Mouse (Mus musculus) stomach, postnatal 0 days (tissue): ENCODE data around the gene Srgap1. TPM values are rescaled to one million over a fixed set of nuclear protein-coding genes. Genes with fewer than 3 reads are reported as not detected.

Source experiments
- ATAC-seq: fragments of 200-750 bp; cut with Nextera tagmentation; 2 replicates; pipeline ENCODE4 v1.8.0; 2017; ENCODE audit not compliant: low FRiP score, low TSS enrichment
- DNase-seq: peaks from one replicate; pipeline ENCODE4 v3.0.0-alpha.2; 2016; ENCODE audit warnings: low spot score
- H3K27ac ChIP-seq: fragments of 300-500 bp; sonication (generic); replicated peaks from 2 replicates; pipeline ENCODE4 v1.5.1; 2014; ENCODE audit warnings: mild to moderate bottlenecking, control low read depth
- H3K27me3 ChIP-seq: fragments of 300-500 bp; sonication (generic); 2 replicates; pipeline ENCODE4 v1.6.1; 2014; ENCODE audit warnings: low read length; ENCODE audit not compliant: control insufficient read depth, insufficient read depth
- H3K36me3 ChIP-seq: fragments of 300-500 bp; sonication (generic); 2 replicates; pipeline ENCODE4 v1.6.1; 2014; ENCODE audit warnings: low read length, mixed read lengths; ENCODE audit not compliant: control insufficient read depth, insufficient read depth
- H3K4me1 ChIP-seq: fragments of 300-500 bp; sonication (generic); replicated peaks from 2 replicates; pipeline ENCODE4 v1.6.1; 2014; ENCODE audit warnings: antibody characterized with exemption; ENCODE audit not compliant: control insufficient read depth, insufficient read depth
- H3K4me2 ChIP-seq: fragments of 300-500 bp; sonication (generic); replicated peaks from 2 replicates; pipeline ENCODE4 v1.6.1; 2014; ENCODE audit warnings: low read depth, mild to moderate bottlenecking, control low read depth, moderate library complexity
- H3K4me3 ChIP-seq: fragments of 300-500 bp; sonication (generic); 2 replicates; pipeline ENCODE4 v1.5.1; 2014; ENCODE audit warnings: low read depth, low read length, control low read depth
- H3K9ac ChIP-seq: fragments of 300-500 bp; sonication (generic); 2 replicates; pipeline ENCODE4 v1.6.1; 2014; ENCODE audit warnings: mild to moderate bottlenecking, low read length, control low read depth, mixed read lengths
- H3K9me3 ChIP-seq: fragments of 300-500 bp; sonication (generic); 2 replicates; pipeline ENCODE4 v1.6.1; 2016; ENCODE audit warnings: low read length; ENCODE audit not compliant: control insufficient read depth
- CTCF ChIP-seq: IDR thresholded peaks from 2 replicates; pipeline ENCODE4 v1.5.1; 2016; ENCODE audit warnings: antibody characterized with exemption, low read depth, mild to moderate bottlenecking, moderate library complexity
- EP300 ChIP-seq: optimal IDR thresholded peaks from 2 replicates; pipeline ENCODE3; 2016; ENCODE audit warnings: antibody characterized with exemption
- WGBS: fragments of 180-500 bp; shearing (Covaris S2); extraction: QIAGEN DNeasy Blood & Tissue Kit; methylation state at CpG from one replicate; pipeline ENCODE4 v1.1.7; 2014; 5-methylcytosine and 5-hydroxymethylcytosine counted together
- polyA plus RNA-seq: library from polyadenylated mRNA; unstranded; fragments of >200 nt; fragmentation: Nextera tagmentation; extraction: Ambion mirVana; gene quantifications from 2 replicates; pipeline ENCODE4 v1.2.1, GENCODE M21; 2015

The Srgap1 gene
- polyA plus RNA-seq, 1 experiment from 2014 or later = 5.2 TPM

DNA sequence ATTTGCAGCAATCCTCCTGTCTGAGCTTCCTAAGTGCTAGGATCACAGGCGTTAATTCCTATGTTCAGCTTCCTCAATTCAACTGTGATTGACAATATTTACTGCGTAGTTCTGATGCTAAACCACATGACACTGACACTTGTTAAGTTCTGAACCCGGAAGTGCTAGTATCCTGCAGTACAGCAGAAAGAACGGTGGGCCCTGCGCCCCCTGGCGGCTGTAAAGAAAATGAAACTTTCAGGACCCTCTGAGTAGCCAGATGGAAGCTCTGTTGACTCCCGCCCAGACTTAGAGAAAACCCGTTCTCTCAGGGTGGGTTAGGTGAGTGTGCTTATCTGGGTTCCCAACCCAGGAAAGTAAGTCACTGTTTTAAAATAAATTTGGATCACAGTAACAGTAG, 7.4 kb upstream of the Srgap1 start:
- H3K4me3 ChIP-seq = no peak overlapping the region
- H3K27ac ChIP-seq = no peak overlapping the region
- peak; percentile 80 for TF ChIP-seq CTCF
- TF ChIP-seq EP300 = no peak
- no peaks in the 10 kb centered on the region for H3K4me1 ChIP-seq
- no peak for DNase-seq
- 18% methylated on average over 8 of the region's 8 CpGs for WGBS
- no peak overlapping the region for H3K9ac ChIP-seq
- no peaks in the 10 kb centered on the region for H3K9me3 ChIP-seq
- ATAC-seq = no peak
- H3K27me3 ChIP-seq = no peaks in the 10 kb centered on the region
- H3K36me3 ChIP-seq = no peaks in the 10 kb centered on the region
- no peak overlapping the region for H3K4me2 ChIP-seq

DNA sequence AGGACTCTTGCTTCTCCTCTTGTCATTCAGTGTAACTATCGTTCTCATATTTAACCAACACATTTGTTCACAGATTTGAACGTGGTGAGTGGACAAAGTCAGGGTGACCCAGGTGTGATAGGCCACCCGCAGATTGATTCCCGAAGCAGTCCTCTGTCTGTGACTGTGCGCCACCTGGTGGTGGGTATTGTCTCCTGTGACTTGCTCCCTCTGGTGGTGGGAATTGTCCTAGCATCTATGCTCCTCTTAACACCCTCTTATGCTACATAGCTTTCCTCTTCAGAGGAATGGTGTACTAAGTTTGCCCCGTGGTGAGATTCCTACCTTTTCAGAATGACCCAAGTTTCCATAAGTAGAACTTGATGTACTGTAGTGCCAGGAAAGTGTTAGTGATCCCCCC, 4.7 kb upstream of the Srgap1 start:
- no peaks in the 10 kb centered on the region for H3K9me3 ChIP-seq
- H3K36me3 ChIP-seq = no peaks in the 10 kb centered on the region
- TF ChIP-seq EP300 (no peak), CTCF (peak; percentile 100)
- ATAC-seq = peak; percentile 15; the same call in 1 of the 2 replicates
- peak; percentile 86 for DNase-seq
- H3K27ac ChIP-seq = no peak overlapping the region
- H3K4me1 ChIP-seq = no peaks in the 10 kb centered on the region
- no peak overlapping the region for H3K4me2 ChIP-seq
- H3K9ac ChIP-seq = no peak overlapping the region
- WGBS = 28% methylated on average over 6 of the region's 6 CpGs
- no peaks in the 10 kb centered on the region for H3K27me3 ChIP-seq
- H3K4me3 ChIP-seq = no peak overlapping the region

DNA sequence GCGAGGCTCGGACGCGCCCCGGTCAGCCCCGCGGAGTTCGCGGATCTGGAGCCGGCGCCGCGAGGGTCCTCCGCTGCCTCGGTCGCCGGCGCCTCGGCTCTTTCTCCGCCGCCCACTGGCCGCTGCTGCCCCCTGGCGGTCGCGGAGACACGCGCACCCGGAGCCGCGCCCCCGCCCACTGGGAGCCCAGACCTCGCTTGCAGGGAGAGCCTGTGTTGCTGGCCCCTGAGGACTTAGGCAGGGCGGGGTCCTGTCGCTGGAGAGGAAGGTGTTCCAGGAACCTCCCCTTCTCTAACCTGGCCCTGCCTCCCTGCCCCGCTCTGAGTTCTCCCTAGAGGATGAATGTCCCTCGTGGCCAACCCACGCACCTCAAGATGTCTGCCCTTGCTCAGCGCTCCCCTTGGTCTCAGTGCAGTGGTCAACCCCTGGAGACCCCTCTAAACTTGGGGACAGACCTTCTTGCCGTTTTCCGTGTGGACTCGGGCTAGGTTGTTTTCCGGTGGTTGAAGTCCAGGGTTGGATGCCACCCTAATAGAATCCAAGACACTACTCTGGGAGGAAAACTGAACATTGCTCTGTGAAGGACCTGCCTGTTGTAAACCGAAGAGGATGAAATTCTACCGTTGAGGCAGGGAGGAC, 731 bp upstream of the Srgap1 start:
- 17% methylated on average over 25 of the region's 44 CpGs for WGBS
- ATAC-seq (peak; percentile 91), DNase-seq (peak; percentile 94)
- no peak for TF ChIP-seq EP300
- peak; percentile 85 for TF ChIP-seq CTCF
- Histone ChIP-seq H3K9ac (peak overlapping the region; percentile 78), H3K27me3 (no peaks in the 10 kb centered on the region), H3K4me3 (peak overlapping the region; percentile 84), H3K4me2 (peak overlapping the region; percentile 72), H3K9me3 (no peaks in the 10 kb centered on the region), H3K36me3 (no peaks in the 10 kb centered on the region), H3K4me1 (0 out of 2 replicates have a peak, but pooled peaks cover 2% of the 10 kb centered on the region), H3K27ac (peak overlapping the region; percentile 86)

DNA sequence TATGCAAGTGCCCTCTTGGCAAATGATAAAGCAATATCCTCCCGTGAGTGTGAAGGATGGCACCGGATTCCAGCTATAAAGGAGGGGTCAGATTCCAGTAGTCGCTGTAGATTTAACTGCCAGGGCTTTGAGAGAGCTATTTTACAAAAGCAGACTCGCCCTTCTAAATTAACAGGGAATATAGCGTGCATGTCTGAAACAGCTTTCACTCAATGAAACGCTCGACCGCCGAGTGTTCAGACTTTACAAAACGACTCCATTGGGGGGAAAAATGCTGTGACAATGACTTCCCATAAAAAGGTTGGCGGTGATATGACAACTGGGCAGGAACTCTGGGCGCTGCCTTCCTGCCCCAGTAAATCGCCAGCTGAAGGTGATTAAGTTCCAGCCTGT, 608 bp downstream of the Srgap1 start:
- TF ChIP-seq CTCF (no peak), EP300 (no peak)
- Histone ChIP-seq H3K9me3 (no peaks in the 10 kb centered on the region), H3K36me3 (no peaks in the 10 kb centered on the region), H3K4me2 (peak overlapping the region; percentile 72), H3K27me3 (no peaks in the 10 kb centered on the region), H3K4me3 (peak overlapping the region; percentile 84), H3K4me1 (0 out of 2 replicates have a peak, but pooled peaks cover 2% of the 10 kb centered on the region), H3K9ac (peak overlapping the region; percentile 78), H3K27ac (peak overlapping the region; percentile 86)
- DNase-seq = no peak
- no peak for ATAC-seq
- WGBS = 2% methylated on average over 13 of the region's 13 CpGs

DNA sequence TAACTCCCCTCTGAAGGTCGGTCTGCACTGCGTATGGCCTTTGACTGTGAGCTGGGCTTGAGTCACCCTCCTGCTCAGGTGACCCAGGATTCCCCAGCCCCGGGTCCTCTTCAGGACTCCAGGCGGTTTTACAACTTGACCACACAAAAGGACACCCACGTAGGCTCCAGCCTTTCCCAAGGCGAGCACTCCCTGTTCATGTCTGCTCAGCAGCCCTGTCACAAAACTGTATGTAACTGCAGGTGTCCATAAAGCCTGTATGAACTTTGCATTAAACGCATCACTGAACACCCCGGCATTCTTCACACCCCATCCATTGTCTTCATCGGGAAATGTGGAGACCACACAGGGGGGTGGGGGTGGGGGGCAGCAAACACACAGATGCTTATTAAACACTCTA, 1.2 kb downstream of the Srgap1 start:
- Histone ChIP-seq H3K4me1 (0 out of 2 replicates have a peak, but pooled peaks cover 2% of the 10 kb centered on the region), H3K27me3 (no peaks in the 10 kb centered on the region), H3K27ac (0 out of 2 replicates have a peak overlapping the region, but pooled peaks have one; percentile 35), H3K4me3 (peak overlapping the region; percentile 84), H3K4me2 (peak overlapping the region; percentile 72), H3K9ac (peak overlapping the region; percentile 1; the same call in 1 of the 2 replicates), H3K9me3 (no peaks in the 10 kb centered on the region), H3K36me3 (no peaks in the 10 kb centered on the region)
- WGBS = 31% methylated on average over 9 of the region's 9 CpGs
- peak; percentile 29 for DNase-seq
- TF ChIP-seq EP300 = no peak
- TF ChIP-seq CTCF = no peak
- no peak for ATAC-seq

DNA sequence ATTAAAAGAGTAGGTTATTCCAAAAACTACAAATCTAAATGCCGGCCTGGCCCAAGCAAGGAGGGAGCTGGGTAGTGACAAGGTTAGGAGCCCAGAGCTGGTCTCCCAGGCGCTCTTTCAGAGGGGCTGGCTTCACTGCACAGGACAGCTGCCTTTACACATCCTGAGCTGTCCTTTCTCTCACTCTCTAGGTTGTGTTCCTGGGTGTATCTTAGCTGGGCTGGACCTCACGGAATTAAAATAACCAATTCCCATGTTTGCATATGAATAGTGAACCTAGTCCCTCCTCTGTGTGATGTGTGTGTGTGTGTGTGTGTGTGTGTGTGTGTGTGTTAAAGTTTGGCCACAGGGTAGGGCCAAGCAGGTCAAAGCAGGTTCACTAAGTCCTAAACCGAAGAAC, 2.2 kb downstream of the Srgap1 start:
- no peak for ATAC-seq
- no peak overlapping the region for H3K4me3 ChIP-seq
- no peaks in the 10 kb centered on the region for H3K27me3 ChIP-seq
- H3K4me2 ChIP-seq = no peak overlapping the region
- no peaks in the 10 kb centered on the region for H3K9me3 ChIP-seq
- peak; percentile 38 for DNase-seq
- 87% methylated on average over 4 of the region's 4 CpGs for WGBS
- H3K4me1 ChIP-seq = 0 out of 2 replicates have a peak, but pooled peaks cover 2% of the 10 kb centered on the region
- H3K27ac ChIP-seq = no peak overlapping the region; the same call in 1 of the 2 replicates
- no peak for TF ChIP-seq CTCF
- TF ChIP-seq EP300 = no peak
- no peak overlapping the region for H3K9ac ChIP-seq
- H3K36me3 ChIP-seq = no peaks in the 10 kb centered on the region
